Mouse (Mus musculus) olfactory bulb, adult 2 months (tissue): ENCODE data around the gene Mtx1. TPM values are rescaled to one million over a fixed set of nuclear protein-coding genes. Genes with fewer than 3 reads are reported as not detected.
A peak's percentile ranks its signal among the peaks of the same experiment; 100 is the strongest.

Source experiments
- H3K27ac ChIP-seq: fragments of 200-500 bp; 2 replicates; pipeline ENCODE4 v1.5.1; 2012; ENCODE audit warnings: low read depth, low read length; ENCODE audit not compliant: insufficient read depth
- H3K4me1 ChIP-seq: fragments of 200-500 bp; 2 replicates; pipeline ENCODE4 v1.6.1; 2012; ENCODE audit warnings: low read length; ENCODE audit not compliant: control insufficient read depth, insufficient read depth
- H3K4me3 ChIP-seq: fragments of 200-500 bp; 2 replicates; pipeline ENCODE4 v1.5.1; 2012; ENCODE audit warnings: mild to moderate bottlenecking, low read depth, low read length, moderate library complexity; ENCODE audit not compliant: insufficient read depth
- CTCF ChIP-seq: fragments of 200-500 bp; IDR thresholded peaks from 2 replicates; pipeline ENCODE4 v1.5.1; 2012; ENCODE audit warnings: low read depth, mild to moderate bottlenecking, low read length, moderate library complexity; ENCODE audit not compliant: insufficient read depth
- POLR2A ChIP-seq: fragments of 200-500 bp; IDR thresholded peaks from 2 replicates; pipeline ENCODE4 v1.6.1; 2012; ENCODE audit warnings: mild to moderate bottlenecking, low read depth, low read length, moderate library complexity; ENCODE audit not compliant: insufficient read depth
- WGBS: fragments of 180-500 bp; shearing (Covaris S2); methylation state at CpG from one replicate; pipeline ENCODE4 v1.1.7; 2018; 5-methylcytosine and 5-hydroxymethylcytosine counted together
- polyA plus RNA-seq: library from polyadenylated mRNA; stranded (reverse); fragments of >200 nt; gene quantifications from 2 replicates; pipeline ENCODE4 v1.2.4, GENCODE M21; 2012; ENCODE audit warnings: low replicate concordance; ENCODE audit not compliant: missing spikeins, insufficient read depth, insufficient read length

Gene Mtx1
- polyA plus RNA-seq, 1 experiment = not detected

DNA sequence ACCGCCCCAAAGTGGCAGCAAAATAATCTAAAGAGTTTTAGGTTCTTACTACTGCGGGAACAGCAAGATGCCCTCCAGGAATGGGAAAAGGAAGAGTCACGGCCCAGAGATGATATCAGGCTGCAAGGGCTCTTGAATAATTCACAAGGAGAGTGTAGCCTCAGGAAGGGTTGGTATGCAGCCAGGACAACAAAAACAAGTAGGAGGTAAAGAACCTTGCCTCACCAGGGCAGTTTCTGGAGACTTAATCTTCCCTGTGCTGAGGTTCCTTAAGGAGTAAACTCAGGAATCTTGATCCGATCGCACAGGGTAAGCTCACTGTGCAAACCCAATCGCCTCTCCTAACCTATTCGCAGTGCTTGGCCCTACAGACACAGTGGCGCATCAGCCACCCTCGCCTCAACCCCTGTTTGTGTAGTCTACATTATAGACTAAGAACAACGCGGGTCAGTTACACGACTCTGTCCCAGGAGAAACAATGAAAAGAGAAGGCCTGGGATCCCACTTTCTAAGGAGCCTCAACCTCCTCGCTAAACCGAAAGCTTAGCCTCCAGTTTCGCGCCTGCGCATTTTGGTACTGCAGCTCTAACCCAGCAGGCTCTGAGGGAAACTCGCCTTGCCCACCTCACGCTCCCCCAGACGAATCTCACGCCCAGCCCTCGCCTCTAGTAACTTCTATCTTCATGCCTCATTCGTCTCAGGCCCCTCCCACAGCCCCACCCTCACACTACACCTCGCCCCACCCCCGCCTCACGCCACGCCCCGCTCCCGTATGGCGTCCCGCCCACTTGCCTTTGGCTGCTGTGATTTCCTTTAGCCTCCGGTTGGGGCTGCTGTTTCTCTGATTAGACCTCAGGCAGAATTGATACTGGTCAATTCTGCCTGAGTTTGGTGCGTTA, 30.7 kb downstream of the Mtx1 start:
- TF ChIP-seq POLR2A = peak; percentile 48; the same call in 1 of the 2 replicates
- TF ChIP-seq CTCF = no peak
- Histone ChIP-seq H3K4me3 (peak overlapping the region; percentile 43), H3K4me1 (peaks cover 6% of the 10 kb centered on the region; the same call in 1 of the 2 replicates), H3K27ac (peak overlapping the region; percentile 77)
- WGBS = 5% methylated on average over 33 of the region's 33 CpGs

DNA sequence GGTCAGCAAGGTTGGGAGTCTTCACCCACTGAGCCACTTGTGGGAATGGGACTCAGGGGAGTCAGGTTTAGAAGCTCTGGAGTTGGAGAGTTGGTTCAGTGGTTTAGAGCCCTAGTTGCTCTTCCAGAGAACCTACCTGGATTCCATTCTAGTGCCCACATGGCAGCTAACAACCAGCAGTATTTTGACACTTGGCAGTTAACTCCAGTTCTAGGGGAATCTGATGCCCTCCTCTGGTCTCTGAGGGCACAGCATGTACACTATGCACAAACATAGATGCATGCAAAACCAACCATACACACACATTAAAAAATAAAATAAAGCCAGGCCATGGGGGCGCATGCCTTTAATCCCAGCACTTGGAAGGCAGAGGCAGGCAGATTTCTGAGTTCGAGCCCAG, 33.0 kb downstream of the Mtx1 start:
- WGBS = 89% methylated on average over 2 of the region's 2 CpGs
- TF ChIP-seq POLR2A = no peak
- no peak for TF ChIP-seq CTCF

DNA sequence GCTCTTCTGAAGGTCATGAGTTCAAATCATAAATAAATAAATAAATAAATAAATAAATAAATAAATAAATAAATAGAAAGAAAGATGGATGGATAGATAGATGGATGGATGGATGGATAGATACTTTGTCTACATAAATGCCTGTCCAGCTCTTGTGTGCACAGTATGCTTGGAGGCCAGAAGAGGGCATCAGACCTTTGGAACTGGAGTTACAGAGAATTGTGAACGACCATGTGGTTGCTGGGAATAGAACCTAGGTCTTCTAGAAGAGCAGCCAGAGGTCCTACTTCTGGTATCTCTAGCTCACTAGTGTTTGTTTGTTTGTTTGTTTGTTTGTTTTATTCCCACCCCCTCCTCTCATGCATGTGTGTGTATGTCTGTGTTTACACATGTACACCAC, 33.5 kb downstream of the Mtx1 start:
- Histone ChIP-seq H3K27ac (no peak overlapping the region), H3K4me3 (no peak overlapping the region), H3K4me1 (peaks cover 11% of the 10 kb centered on the region)
- WGBS = 88% methylated on average over 1 of the region's 1 CpGs
- TF ChIP-seq POLR2A (no peak), CTCF (no peak)

More for the DNA sequence above, 33.0 kb downstream of the Mtx1 start:
- Histone ChIP-seq H3K27ac (no peak overlapping the region), H3K4me3 (no peak overlapping the region), H3K4me1 (peaks cover 6% of the 10 kb centered on the region)

DNA sequence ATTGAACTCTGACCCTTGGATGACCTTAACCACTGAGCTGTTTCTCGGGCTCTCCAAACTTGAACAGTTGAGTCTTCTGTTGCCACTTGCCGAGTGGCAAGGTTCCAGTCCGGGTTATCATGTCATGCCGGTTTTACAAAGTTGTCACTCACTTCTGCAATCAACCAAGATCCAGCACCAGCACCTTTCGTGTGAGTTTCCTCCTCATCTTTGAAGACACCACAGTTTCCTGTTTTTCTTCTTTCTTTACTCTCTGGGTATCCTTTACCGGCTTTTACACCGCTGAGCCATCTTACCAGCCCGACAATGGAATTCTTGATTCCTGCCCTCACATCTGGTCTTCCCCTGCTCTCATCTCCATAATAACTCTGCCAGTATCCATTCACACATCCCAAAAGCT, 36.5 kb downstream of the Mtx1 start:
- TF ChIP-seq CTCF (no peak), POLR2A (no peak)
- no peak overlapping the region for H3K27ac ChIP-seq
- H3K4me3 ChIP-seq = no peak overlapping the region
- H3K4me1 ChIP-seq = peaks cover 11% of the 10 kb centered on the region
- 89% methylated on average over 8 of the region's 8 CpGs for WGBS

DNA sequence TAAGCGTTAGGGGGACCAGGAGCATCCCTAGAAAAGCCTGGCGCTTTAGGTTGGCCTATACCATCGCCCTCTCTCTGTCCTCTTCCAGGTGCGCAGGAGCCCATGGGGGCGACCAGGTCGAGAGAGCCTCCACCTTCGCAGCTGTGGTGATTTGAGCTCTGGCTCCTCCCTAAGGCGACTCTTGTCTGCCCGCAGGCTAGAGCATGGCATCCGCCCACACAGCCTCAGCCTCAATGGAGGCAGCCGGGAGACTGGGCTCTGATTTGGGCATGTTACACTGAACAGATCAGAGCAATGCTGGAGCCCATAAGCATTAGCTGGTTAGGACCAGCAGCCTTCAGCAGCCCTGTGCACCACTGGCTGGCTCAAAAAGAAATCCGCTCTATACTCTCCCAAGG, 38.4 kb downstream of the Mtx1 start:
- H3K4me1 ChIP-seq = peaks cover 26% of the 10 kb centered on the region
- 52% methylated on average over 12 of the region's 12 CpGs for WGBS
- TF ChIP-seq POLR2A = no peak
- TF ChIP-seq CTCF = no peak

DNA sequence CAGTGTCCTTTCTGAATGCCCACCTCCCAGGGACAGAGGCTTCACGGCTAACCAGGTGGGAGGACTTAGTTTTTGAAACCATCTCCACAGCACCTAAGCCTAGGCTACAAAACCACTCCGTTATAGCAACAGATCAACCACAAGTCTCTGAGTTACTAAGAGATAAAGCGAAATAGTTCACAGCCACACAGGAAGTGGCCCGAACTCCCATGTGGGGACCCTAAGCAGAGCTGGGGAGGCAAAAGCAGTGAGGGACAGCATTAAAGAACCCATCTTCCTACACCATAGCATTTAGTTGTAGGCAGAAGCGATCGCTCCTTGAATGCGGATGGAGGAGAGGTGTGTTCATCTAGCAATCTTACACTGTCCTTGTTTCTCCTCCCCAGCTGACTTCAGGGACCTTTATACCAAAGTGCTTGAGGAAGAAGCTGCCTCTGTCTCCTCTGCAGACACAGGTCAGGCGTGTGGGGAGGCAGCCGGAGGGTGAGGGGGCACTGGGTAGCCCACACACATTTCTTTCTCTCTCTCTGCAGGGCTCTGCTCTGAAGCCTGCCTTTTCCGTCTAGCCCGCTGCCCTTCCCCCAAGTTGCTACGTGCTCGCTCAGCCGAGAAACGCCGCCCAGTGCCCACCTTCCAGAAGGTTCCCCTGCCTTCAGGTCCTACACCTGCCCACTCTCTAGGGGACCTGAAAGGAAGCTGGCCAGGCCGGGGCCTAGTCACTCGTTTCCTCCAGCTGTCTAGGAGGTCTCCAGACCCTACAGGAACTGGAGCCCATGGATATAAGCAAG, 39.0 kb downstream of the Mtx1 start:
- WGBS = 70% methylated on average over 18 of the region's 18 CpGs
- no peak overlapping the region; the same call in 1 of the 2 replicates for H3K4me3 ChIP-seq
- H3K4me1 ChIP-seq = peaks cover 26% of the 10 kb centered on the region
- H3K27ac ChIP-seq = peak overlapping the region; percentile 44; the same call in 1 of the 2 replicates
- TF ChIP-seq CTCF = no peak
- TF ChIP-seq POLR2A = no peak

More for the DNA sequence above, 38.4 kb downstream of the Mtx1 start:
- Histone ChIP-seq H3K27ac (peak overlapping the region; percentile 44; the same call in 1 of the 2 replicates), H3K4me3 (no peak overlapping the region; the same call in 1 of the 2 replicates)

DNA sequence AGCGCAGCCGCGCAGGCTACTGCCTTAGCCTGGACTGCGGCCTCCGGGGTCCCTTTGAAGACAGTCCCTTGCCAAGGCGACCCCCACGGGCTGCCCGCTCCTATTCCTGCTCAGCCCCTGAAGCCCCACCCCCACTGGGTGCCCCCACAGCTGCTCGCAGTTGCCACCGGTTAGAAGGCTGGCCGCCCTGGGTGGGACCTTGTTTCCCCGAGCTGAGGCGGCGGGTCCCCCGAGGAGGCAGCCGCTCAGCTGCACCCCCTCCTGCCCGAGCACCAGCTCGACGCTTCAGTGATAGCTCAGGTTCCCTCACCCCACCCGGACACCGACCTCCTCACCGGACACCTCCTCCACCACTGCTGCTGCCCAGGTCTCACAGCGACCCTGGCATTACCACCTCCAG, 39.7 kb downstream of the Mtx1 start:
- H3K27ac ChIP-seq = no peak overlapping the region
- H3K4me1 ChIP-seq = peaks cover 28% of the 10 kb centered on the region
- H3K4me3 ChIP-seq = no peak overlapping the region
- WGBS = 54% methylated on average over 23 of the region's 23 CpGs
- TF ChIP-seq CTCF (no peak), POLR2A (no peak)

DNA sequence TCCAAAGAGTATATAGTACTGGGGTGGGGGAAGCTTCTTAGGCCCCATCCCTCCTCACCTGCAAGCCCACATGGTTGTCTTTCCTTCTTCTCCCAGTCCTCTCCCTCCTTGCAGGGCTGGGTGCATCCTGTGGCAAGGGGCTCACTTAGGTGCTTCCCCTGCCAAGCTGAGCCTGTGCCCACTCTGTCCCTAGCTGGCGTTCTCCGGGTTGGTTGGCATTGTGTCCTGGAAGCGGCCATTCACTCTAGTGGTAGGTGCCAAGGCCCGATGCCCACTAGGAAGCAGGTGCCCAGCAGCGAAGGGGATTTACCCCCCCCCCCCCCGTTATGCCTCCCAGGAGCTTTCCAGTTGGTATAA, 43.0 kb downstream of the Mtx1 start:
- 26% methylated on average over 6 of the region's 6 CpGs for WGBS
- no peak for TF ChIP-seq POLR2A
- TF ChIP-seq CTCF = no peak
- peak overlapping the region; percentile 77 for H3K4me3 ChIP-seq
- H3K4me1 ChIP-seq = peaks cover 31% of the 10 kb centered on the region
- no peak overlapping the region; the same call in 1 of the 2 replicates for H3K27ac ChIP-seq
